In the genomic region with DNA sequence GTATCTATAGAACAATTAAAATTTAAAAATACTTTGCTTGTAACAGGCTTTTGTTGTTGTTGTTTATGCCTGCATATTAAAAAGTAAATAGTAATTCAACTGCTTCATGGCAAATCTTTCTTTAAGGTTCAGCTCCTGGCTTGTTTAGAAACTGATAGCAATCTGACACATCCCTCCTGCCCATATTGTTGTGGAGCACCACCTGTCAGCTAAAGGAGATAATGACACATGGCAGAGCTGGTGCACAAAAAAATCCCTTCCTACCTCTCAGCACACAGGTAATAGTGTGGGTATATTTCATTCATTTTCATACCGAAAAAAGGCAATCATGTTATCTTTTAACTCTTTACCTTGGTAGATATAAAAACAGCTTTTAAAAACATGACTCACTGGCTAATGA, we compare ENCODE assay signal across 15 mouse cellular contexts. TPM values are rescaled to one million over a fixed set of nuclear protein-coding genes. Genes with fewer than 3 reads are reported as not detected.
"Had no signal": no experiment of that assay in that cellular context is flagged by ENCODE, and none has a peak within 500 bp of the region (broad histone marks: within the 10 kb centered on the region; RNA-seq: fewer than 3 reads in every experiment).

No protein-coding gene starts in this region.

- DNase-seq: kidney, adult 18-20 months; kidney, postnatal 14 days; liver; lung, adult 2 months; lung, postnatal 36 days; right cerebral cortex, postnatal 14 days; thymus, adult 2 months; thymus, postnatal 25 days had no signal

- H3K36me3 ChIP-seq: limb, embryonic 12.5 days; stomach, embryonic 15.5 days had no signal

- H3K4me3 ChIP-seq: limb, embryonic 12.5 days; stomach, embryonic 15.5 days had no signal

- H3K4me1 ChIP-seq: limb, embryonic 12.5 days; stomach, embryonic 15.5 days had no signal

- ATAC-seq: lung, postnatal 0 days; midbrain, embryonic 16.5 days had no signal

- H3K27me3 ChIP-seq: limb, embryonic 12.5 days; stomach, embryonic 15.5 days had no signal

- H3K9ac ChIP-seq: limb, embryonic 12.5 days; liver, embryonic 14.5 days; stomach, embryonic 15.5 days had no signal

- H3K27ac ChIP-seq: limb, embryonic 12.5 days; liver, embryonic 14.5 days; stomach, embryonic 15.5 days had no signal

- H3K4me2 ChIP-seq: limb, embryonic 12.5 days; stomach, embryonic 15.5 days had no signal

- H3K9me3 ChIP-seq: limb, embryonic 12.5 days; stomach, embryonic 15.5 days had no signal

RNA-seq across cellular contexts. Expression of a gene that starts 18.5 kb away (rescaled TPM):
- total RNA-seq: megakaryocyte progenitor cell, adult 5-6 weeks had no signal
- polyA plus RNA-seq: spleen, adult 2 months had no signal
